Mouse (Mus musculus) thymus, adult 2 months (tissue): ENCODE measurements around the gene Slc24a3.

Source experiments
- CTCF ChIP-seq: fragments of 200-500 bp; IDR thresholded peaks from 2 replicates; pipeline ENCODE4 v1.5.1; 2012; ENCODE audit warnings: mild to moderate bottlenecking, control low read depth, low read length, moderate library complexity, borderline replicate concordance; ENCODE audit not compliant: control insufficient read depth, poor library complexity, insufficient read depth; ENCODE audit errors: extremely low read depth
- POLR2A ChIP-seq: fragments of 200-500 bp; IDR thresholded peaks from 2 replicates; pipeline ENCODE4 v1.6.1; 2012; ENCODE audit warnings: mild to moderate bottlenecking, low read length, control low read depth, moderate library complexity; ENCODE audit not compliant: control insufficient read depth, poor library complexity, insufficient read depth; ENCODE audit errors: extremely low read depth

DNA sequence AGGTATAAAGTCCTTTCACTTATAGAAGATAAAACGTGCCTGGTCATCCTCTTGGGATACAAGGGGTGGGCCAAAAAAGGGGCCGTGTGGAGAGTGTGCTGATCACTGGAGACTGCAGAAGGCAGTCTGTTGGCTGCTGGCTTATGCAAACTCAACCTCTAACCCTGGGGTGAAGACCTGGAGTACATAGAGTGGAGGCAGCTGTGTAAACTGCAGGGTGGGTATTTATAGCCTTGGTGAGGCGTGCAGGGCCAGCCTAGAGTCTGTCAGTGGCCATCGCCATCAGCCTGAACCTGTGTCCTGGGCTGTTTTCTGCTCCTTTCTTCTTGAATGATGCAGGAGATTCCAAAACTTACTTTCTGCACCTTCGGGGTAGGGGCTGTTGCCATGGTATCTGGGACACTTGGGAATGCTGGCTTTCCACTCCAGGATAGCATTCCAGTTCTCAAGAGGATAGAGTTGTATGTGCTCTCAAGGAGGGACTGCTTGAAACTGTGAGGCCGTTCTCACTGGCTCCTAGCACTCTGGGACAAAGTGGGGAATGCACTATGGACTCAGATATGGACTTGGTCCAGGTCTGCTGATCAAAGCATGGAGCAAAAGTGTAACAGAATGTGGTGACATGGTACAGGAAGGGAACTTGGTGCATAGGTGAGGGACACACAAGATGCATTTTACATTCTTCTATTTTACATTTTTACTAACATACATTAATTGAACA is 65.4 kb downstream of the Slc24a3 start:
- no peak for TF ChIP-seq CTCF
- no peak for TF ChIP-seq POLR2A
